9 mouse cellular contexts compared by ENCODE assay signal in genomic region chr16:97804680-97805547, GRCm38 (mm10). TPM values are rescaled to one million over a fixed set of nuclear protein-coding genes. Genes with fewer than 3 reads are reported as not detected.
A peak's percentile ranks its signal among the peaks of the same experiment; 100 is the strongest.
DNase-seq lines count a peak whose midpoint lies in the region; ATAC-seq and TF ChIP-seq lines count a peak whose summit lies in the region.
"Had no signal": no experiment of that assay in that cellular context is flagged by ENCODE, and none has a peak within 500 bp of the region (broad histone marks: within the 10 kb centered on the region; RNA-seq: fewer than 3 reads in every experiment).

No protein-coding gene starts in this region.

- intact Hi-C loops in heart, postnatal 36 days (cut with DNase I): loop anchor here (1.0 to 10.0 kb wide), 2 partner anchors 74 to 190 kb away; partner anchors contain the start of gene B230307C23Rik

- TF ChIP-seq CTCF in G1E (IDR thresholded peaks at IDR 0.05; ENCODE audit: low read depth, low read length): 0 out of 2 replicates have a peak, but pooled peaks have one; percentile 24
- peak; percentile 74 for TF ChIP-seq CTCF in brain, embryonic 14.5 days (IDR thresholded peaks at IDR 0.05; ENCODE audit: borderline replicate concordance, extremely low read depth, insufficient read depth, insufficient read length)

- no peaks in the 10 kb centered on the region for H3K27me3 ChIP-seq in G1E (ENCODE audit: insufficient read depth, low read length)

- peaks cover 1% of the 10 kb centered on the region; the same call in 1 of the 2 replicates for H3K4me1 ChIP-seq in G1E (ENCODE audit: insufficient read depth, low read depth, low read length)

- H3K9me3 ChIP-seq in G1E (replicated peaks): no peaks in the 10 kb centered on the region

- H3K4me3 ChIP-seq in G1E (ENCODE audit: low read depth, low read length): no peak overlapping the region

- TF ChIP-seq POLR2A in brain, embryonic 14.5 days (IDR thresholded peaks at IDR 0.05; ENCODE audit: borderline replicate concordance, extremely low read depth, insufficient read depth, insufficient read length, poor library complexity, severe bottlenecking): no peak

- peak; percentile 64 for ATAC-seq in G1E (ENCODE audit: extremely low read depth, insufficient number of reproducible peaks, low FRiP score, poor library complexity, severe bottlenecking)
- ATAC-seq in erythroid progenitor cell, adult 5-6 weeks (replicated peaks; ENCODE audit: low FRiP score, poor library complexity, severe bottlenecking): peak; percentile 56

- no peak for DNase-seq in G1E (ENCODE audit: low spot score)
- peak; percentile 84 for DNase-seq in brain, embryonic 14.5 days (ENCODE audit: low read depth)
- peak; percentile 70 to 82 for DNase-seq in heart, postnatal 36 days
- peak; percentile 80 for DNase-seq in layer of hippocampus, adult 9-10 months (ENCODE audit: low spot score)
- peak; percentile 87 for DNase-seq in lung, postnatal 10 days
- peak; percentile 63 for DNase-seq in right cerebral cortex, postnatal 25 days
- DNase-seq in urinary bladder, postnatal 36 days (ENCODE audit: low spot score in 2 of 2): peak; percentile 69 to 81

- H3K36me3 ChIP-seq in G1E (replicated peaks): peaks cover 90% of the 10 kb centered on the region

RNA-seq across cellular contexts. Expression of gene Ripk4, which starts 41.3 kb away (rescaled TPM):
- total RNA-seq in G1E (2014; fragmentation: Nextera tagmentation): not detected in 2 replicates
- 0.05 and 0.06 TPM in 2 replicates for total RNA-seq in G1E (2017)
- not detected in 2 replicates for polyA plus RNA-seq in G1E (2012)
- polyA plus RNA-seq in brain, embryonic 14.5 days (2012; rRNA removed): 1.1 TPM in 2 replicates
- total RNA-seq in erythroid progenitor cell, adult 5-6 weeks (2015; ENCODE audit: low replicate concordance): not detected in 2 replicates
- total RNA-seq in erythroid progenitor cell, adult 5-6 weeks (2017; ENCODE audit: low replicate concordance): not detected in 2 replicates
- total RNA-seq in heart, postnatal 36 days (2021): under 1 TPM in 1 of 2 experiments, not detected in 1; 0.19 TPM
- polyA plus RNA-seq: macrophage had no signal

RNA-seq across cellular contexts. Expression of gene Prdm15, which starts 46.7 kb away (rescaled TPM):
- total RNA-seq in G1E (2014; fragmentation: Nextera tagmentation) (14.3 and 28.3 TPM in 2 replicates), G1E (2017) (10.9 and 11.7 TPM in 2 replicates)
- polyA plus RNA-seq in G1E (2012): 3.0 and 5.0 TPM in 2 replicates
- 24.7 and 27.6 TPM in 2 replicates for polyA plus RNA-seq in brain, embryonic 14.5 days (2012; rRNA removed)
- 1.8 and 2.9 TPM in 2 replicates for total RNA-seq in erythroid progenitor cell, adult 5-6 weeks (2015; ENCODE audit: low replicate concordance)
- total RNA-seq in erythroid progenitor cell, adult 5-6 weeks (2017; ENCODE audit: low replicate concordance): 0.90 and 2.5 TPM in 2 replicates
- total RNA-seq in heart, postnatal 36 days (2021): 1 to 10 TPM; 4.2 to 7.7 TPM
